Mouse (Mus musculus) G1E-ER4 (cell line): ENCODE measurements around the gene Qrich2. TPM values are rescaled to one million over a fixed set of nuclear protein-coding genes. Genes with fewer than 3 reads are reported as not detected.

Experiments used
- GATA1 ChIP-seq: IDR thresholded peaks from one replicate; pipeline ENCODE4 v1.8.0; 2012; ENCODE audit warnings: low read length, inconsistent platforms
- polyA plus RNA-seq: library from polyadenylated mRNA; stranded (reverse); fragments of >175 nt; gene quantifications from 2 replicates; pipeline ENCODE4 v1.2.3, GENCODE M21; 2012

The Qrich2 gene
- polyA plus RNA-seq, 1 experiment = not detected

GRCm38 (mm10) chr11:116493795-116494252 is 27.8 kb upstream of the Qrich2 start, which contains the start of gene Prpsap1:
Prpsap1 (minus strand) TSS chr11:116494202.
- no peak for TF ChIP-seq GATA1

- TF ChIP-seq GATA1 = no peak
Measured at GRCm38 (mm10) chr11:116493191-116493590, 27.1 kb upstream of the Qrich2 start.

GRCm38 (mm10) chr11:116491338-116491737 is 25.3 kb upstream of the Qrich2 start:
- no peak for TF ChIP-seq GATA1

GRCm38 (mm10) chr11:116490232-116491107 is 24.4 kb upstream of the Qrich2 start:
- TF ChIP-seq GATA1 = no peak

- no peak for TF ChIP-seq GATA1
Measured at GRCm38 (mm10) chr11:116489771-116490231, 23.8 kb upstream of the Qrich2 start.

- TF ChIP-seq GATA1 = no peak
Measured at GRCm38 (mm10) chr11:116488693-116489375, 22.8 kb upstream of the Qrich2 start.

GRCm38 (mm10) chr11:116488207-116488606 is 22.2 kb upstream of the Qrich2 start:
- TF ChIP-seq GATA1 = no peak

- TF ChIP-seq GATA1 = no peak
Measured at GRCm38 (mm10) chr11:116484261-116484660, 18.2 kb upstream of the Qrich2 start.

- no peak for TF ChIP-seq GATA1
Measured at GRCm38 (mm10) chr11:116481776-116482175, 15.7 kb upstream of the Qrich2 start.

GRCm38 (mm10) chr11:116480975-116481374 is 14.9 kb upstream of the Qrich2 start:
- TF ChIP-seq GATA1 = no peak

- TF ChIP-seq GATA1 = no peak
Measured at GRCm38 (mm10) chr11:116479832-116480231, 13.8 kb upstream of the Qrich2 start.

GRCm38 (mm10) chr11:116478978-116479377 is 12.9 kb upstream of the Qrich2 start:
- no peak for TF ChIP-seq GATA1

- no peak for TF ChIP-seq GATA1
Measured at GRCm38 (mm10) chr11:116477160-116477759, 11.2 kb upstream of the Qrich2 start.

- no peak for TF ChIP-seq GATA1
Measured at GRCm38 (mm10) chr11:116476696-116477095, 10.7 kb upstream of the Qrich2 start.

GRCm38 (mm10) chr11:116476041-116476440 is 10.0 kb upstream of the Qrich2 start:
- no peak for TF ChIP-seq GATA1

GRCm38 (mm10) chr11:116472275-116472674 is 6.2 kb upstream of the Qrich2 start:
- TF ChIP-seq GATA1 = no peak
